Mouse (Mus musculus) hindbrain, embryonic 15.5 days (tissue): ENCODE measurements at regions not wholly inside any gene's neighbourhood (a gene's known extent, or its start where the extent isn't known, plus 50 kb on each side); places are given as distances from the start of the nearest gene placed in this dataset.

ENCODE experiments used
- ATAC-seq: fragments of 200-750 bp; cut with Nextera tagmentation; 2 replicates; pipeline ENCODE4 v1.8.0; 2017; ENCODE audit warnings: low read depth, moderate number of reproducible peaks, moderate TSS enrichment; ENCODE audit not compliant: low FRiP score
- H3K27ac ChIP-seq: fragments of 300-500 bp; sonication (generic); replicated peaks from 2 replicates; pipeline ENCODE4 v1.5.1; 2015; ENCODE audit warnings: mild to moderate bottlenecking, inconsistent platforms
- H3K27me3 ChIP-seq: fragments of 300-500 bp; sonication (generic); 2 replicates; pipeline ENCODE4 v1.6.1; 2015; ENCODE audit warnings: control low read depth, inconsistent platforms
- H3K36me3 ChIP-seq: fragments of 300-500 bp; sonication (generic); 2 replicates; pipeline ENCODE4 v1.6.1; 2015; ENCODE audit warnings: control low read depth, inconsistent platforms
- H3K4me1 ChIP-seq: fragments of 300-500 bp; sonication (generic); replicated peaks from 2 replicates; pipeline ENCODE4 v1.6.1; 2015; ENCODE audit warnings: control low read depth, inconsistent platforms
- H3K4me2 ChIP-seq: fragments of 300-500 bp; sonication (generic); 2 replicates; pipeline ENCODE4 v1.6.1; 2015; ENCODE audit warnings: moderate library complexity, mild to moderate bottlenecking, inconsistent platforms
- H3K4me3 ChIP-seq: fragments of 300-500 bp; sonication (generic); 2 replicates; pipeline ENCODE4 v1.5.1; 2015; ENCODE audit warnings: mild to moderate bottlenecking, inconsistent platforms
- H3K9ac ChIP-seq: fragments of 300-500 bp; sonication (generic); 2 replicates; pipeline ENCODE4 v1.6.1; 2015; ENCODE audit warnings: inconsistent platforms
- H3K9me3 ChIP-seq: fragments of 300-500 bp; sonication (generic); 2 replicates; pipeline ENCODE4 v1.6.1; 2016; ENCODE audit warnings: control low read depth, inconsistent platforms
- WGBS: fragments of 180-500 bp; shearing (Covaris S2); methylation state at CpG from one replicate; pipeline ENCODE4 v1.1.7; 2015; 5-methylcytosine and 5-hydroxymethylcytosine counted together

DNA sequence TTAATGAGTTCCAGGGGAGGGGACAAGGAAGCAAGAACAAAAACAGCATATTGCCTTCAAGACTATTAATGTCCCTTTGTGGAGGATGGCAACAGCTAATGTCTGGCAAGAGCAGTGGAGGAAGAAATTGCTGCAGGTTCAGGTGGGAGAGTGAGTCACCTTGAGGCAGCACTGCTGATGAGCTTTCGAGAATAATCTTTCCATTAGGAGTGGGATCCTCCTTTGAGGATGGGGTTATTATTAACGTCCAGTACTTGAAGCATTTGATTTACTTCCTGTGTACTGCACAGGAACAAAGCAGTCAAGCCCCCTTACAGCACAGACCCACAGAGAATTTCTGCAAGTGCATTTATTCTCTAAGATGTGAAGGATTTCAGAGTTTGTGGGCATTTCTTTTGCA, 671.2 kb upstream of the Stxbp6 start:
- H3K9ac ChIP-seq: no peak overlapping the region
- H3K4me2 ChIP-seq: no peak overlapping the region
- H3K36me3 ChIP-seq: no peaks in the 10 kb centered on the region
- 0 out of 2 replicates have a peak overlapping the region, but pooled peaks have one; percentile 39 for H3K27ac ChIP-seq
- WGBS: 30% methylated on average over 2 of the region's 2 CpGs
- no peaks in the 10 kb centered on the region for H3K27me3 ChIP-seq
- no peaks in the 10 kb centered on the region for H3K9me3 ChIP-seq
- no peak overlapping the region for H3K4me3 ChIP-seq
- ATAC-seq: peak; percentile 34; the same call in 1 of the 2 replicates
- H3K4me1 ChIP-seq: no peaks in the 10 kb centered on the region

- Histone ChIP-seq H3K4me2 (no peak overlapping the region), H3K4me1 (no peaks in the 10 kb centered on the region), H3K9ac (no peak overlapping the region), H3K4me3 (no peak overlapping the region), H3K9me3 (no peaks in the 10 kb centered on the region), H3K27ac (no peak overlapping the region), H3K36me3 (no peaks in the 10 kb centered on the region), H3K27me3 (no peaks in the 10 kb centered on the region)
- no peak for ATAC-seq
- 86% methylated on average over 2 of the region's 2 CpGs for WGBS
Observed at GRCm38 (mm10) chr12:45744619-45745018, 670.1 kb upstream of the Stxbp6 start.

- H3K27ac ChIP-seq: no peak overlapping the region
- WGBS: 61% methylated on average over 4 of the region's 4 CpGs
Observed at GRCm38 (mm10) chr12:45733661-45734060, 659.2 kb upstream of the Stxbp6 start.

DNA sequence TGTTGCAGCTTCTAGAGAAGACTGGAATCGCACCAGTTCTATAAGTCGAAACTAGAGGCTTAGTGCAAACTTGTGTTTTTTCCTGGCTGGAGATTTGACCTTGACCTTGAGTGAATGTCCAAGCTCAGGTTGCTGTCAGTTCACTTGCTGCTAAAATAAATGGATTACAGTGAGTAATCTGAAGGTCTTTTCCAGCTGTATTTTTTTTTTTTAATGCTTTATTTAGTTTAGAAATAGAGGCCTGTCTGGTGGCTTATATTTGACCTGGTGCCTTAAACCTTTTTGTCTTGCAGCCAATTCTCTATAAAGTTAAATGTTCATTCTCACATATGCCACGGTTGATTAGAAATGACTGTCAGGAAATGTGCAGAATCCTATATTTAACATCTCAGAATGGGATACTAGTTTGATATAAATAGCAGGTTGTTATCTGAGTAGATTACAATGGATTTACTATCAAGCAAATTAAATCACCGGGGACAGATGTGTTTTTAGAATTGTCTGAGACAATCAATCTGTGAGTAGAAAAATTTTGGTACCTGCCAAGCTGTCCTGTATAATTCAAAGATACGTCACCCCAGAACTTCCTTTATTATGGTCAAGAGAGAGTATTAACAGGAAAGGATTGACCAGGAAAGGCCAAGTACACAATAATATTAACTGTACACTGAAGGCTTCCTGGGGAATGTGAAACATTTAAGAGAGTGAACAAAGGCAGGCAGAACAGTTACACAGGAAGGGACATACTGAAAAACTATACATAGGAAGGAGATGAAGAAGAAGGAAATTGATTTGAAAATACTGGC, 650.3 kb upstream of the Stxbp6 start:
- Histone ChIP-seq H3K27me3 (no peaks in the 10 kb centered on the region), H3K36me3 (no peaks in the 10 kb centered on the region), H3K9ac (no peak overlapping the region), H3K4me2 (no peak overlapping the region), H3K27ac (no peak overlapping the region), H3K4me3 (no peak overlapping the region), H3K4me1 (no peaks in the 10 kb centered on the region), H3K9me3 (no peaks in the 10 kb centered on the region)
- ATAC-seq: no peak
- WGBS: 80% methylated on average over 5 of the region's 5 CpGs

More at GRCm38 (mm10) chr12:45733661-45734060, 659.2 kb upstream of the Stxbp6 start:
- Histone ChIP-seq H3K4me3 (no peak overlapping the region), H3K4me2 (no peak overlapping the region), H3K4me1 (no peaks in the 10 kb centered on the region), H3K9ac (no peak overlapping the region), H3K36me3 (no peaks in the 10 kb centered on the region), H3K27me3 (no peaks in the 10 kb centered on the region), H3K9me3 (no peaks in the 10 kb centered on the region)
- ATAC-seq: no peak

DNA sequence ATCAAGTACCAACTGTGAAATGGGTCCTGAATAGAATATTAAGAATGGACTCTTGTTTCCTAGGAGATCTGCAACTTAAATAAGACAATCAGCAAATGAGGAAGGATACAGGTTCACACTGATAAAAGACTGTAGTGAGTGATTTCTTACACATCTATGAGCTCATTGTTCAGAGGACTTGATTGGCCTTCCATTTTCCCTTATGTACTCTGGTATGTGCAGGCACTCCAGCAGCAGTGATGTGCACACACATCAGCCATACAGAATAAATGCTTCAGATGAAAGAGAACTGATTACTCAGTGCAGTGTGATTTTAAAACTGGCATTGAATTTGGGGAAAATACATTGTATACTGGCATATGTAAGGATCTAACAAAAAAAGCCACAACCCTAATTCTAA, 636.8 kb upstream of the Stxbp6 start:
- no peaks in the 10 kb centered on the region for H3K9me3 ChIP-seq
- H3K4me1 ChIP-seq: no peaks in the 10 kb centered on the region
- H3K4me2 ChIP-seq: no peak overlapping the region
- no peak overlapping the region for H3K9ac ChIP-seq
- ATAC-seq: no peak
- H3K27me3 ChIP-seq: no peaks in the 10 kb centered on the region
- no peaks in the 10 kb centered on the region for H3K36me3 ChIP-seq
- no peak overlapping the region for H3K4me3 ChIP-seq
- H3K27ac ChIP-seq: no peak overlapping the region

GRCm38 (mm10) chr12:45710766-45711165, 636.3 kb upstream of the Stxbp6 start:
- 64% methylated on average over 1 of the region's 1 CpGs for WGBS
- Histone ChIP-seq H3K9me3 (no peaks in the 10 kb centered on the region), H3K4me2 (no peak overlapping the region), H3K27ac (no peak overlapping the region), H3K4me3 (no peak overlapping the region), H3K4me1 (no peaks in the 10 kb centered on the region), H3K36me3 (no peaks in the 10 kb centered on the region), H3K27me3 (no peaks in the 10 kb centered on the region), H3K9ac (no peak overlapping the region)
- ATAC-seq: no peak

DNA sequence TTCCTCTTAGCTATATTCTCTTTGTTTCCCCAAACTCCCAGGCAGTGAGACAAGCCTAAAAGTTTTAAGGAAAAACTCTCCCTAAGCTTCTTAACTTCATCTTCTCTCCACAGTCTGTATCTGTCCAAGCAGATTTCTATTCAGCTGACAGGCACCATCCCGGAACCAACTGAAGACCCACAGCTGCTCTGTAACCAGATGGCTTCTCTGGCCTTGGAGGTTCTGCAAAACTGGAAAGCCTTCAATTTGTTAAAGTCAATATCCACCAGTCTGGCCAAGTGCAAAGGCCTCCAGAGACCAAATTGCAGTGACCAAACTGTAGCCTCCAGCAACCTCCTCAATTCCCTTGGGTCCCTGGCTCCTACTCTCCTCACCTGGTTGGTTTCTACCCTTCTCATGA, 614.8 kb upstream of the Stxbp6 start:
- Histone ChIP-seq H3K9me3 (no peaks in the 10 kb centered on the region), H3K36me3 (no peaks in the 10 kb centered on the region), H3K27me3 (no peaks in the 10 kb centered on the region), H3K4me2 (no peak overlapping the region), H3K4me1 (no peaks in the 10 kb centered on the region), H3K27ac (no peak overlapping the region), H3K9ac (no peak overlapping the region), H3K4me3 (no peak overlapping the region)
- ATAC-seq: no peak
- WGBS: 88% methylated on average over 1 of the region's 1 CpGs

DNA sequence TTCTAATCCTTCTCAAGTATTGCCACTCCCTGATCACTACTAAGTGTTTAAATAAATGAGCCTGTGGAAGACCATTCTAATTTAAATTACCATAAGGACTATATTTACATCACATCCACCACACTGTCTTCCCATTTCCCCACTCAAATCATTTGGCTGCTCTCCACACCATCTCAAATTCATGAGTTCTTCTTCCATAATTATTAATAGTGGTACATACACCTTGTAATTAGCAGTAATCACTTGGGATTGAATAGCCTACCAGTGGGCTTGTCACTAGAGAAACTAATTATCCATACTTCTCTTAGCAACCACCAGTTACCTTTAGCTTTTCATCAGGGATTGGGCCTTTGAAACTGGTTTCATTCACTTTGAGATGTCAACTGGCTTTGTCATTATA, 612.3 kb upstream of the Stxbp6 start:
- no peaks in the 10 kb centered on the region for H3K27me3 ChIP-seq
- ATAC-seq: no peak

DNA sequence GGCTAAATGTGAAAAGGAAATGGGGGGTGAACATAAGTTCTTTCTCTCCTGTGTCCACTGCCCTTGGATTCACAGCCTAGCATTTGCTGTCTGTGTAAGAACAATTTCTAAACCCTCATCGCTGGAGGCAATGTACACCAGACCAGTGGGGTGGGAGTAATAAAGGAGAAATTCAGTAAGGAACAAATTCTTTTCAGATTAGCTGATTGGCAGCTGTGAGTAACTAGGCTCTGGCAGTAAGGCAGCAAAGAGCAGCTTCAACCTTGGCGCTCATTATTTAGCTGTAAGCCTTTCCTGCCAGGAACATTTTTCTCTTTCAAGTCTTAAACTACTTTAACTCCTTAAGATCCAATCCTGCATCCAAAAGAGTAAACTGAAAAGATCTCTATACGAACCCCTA, 597.9 kb upstream of the Stxbp6 start:
- H3K9ac ChIP-seq: no peak overlapping the region
- H3K27me3 ChIP-seq: no peaks in the 10 kb centered on the region
- WGBS: 48% methylated on average over 3 of the region's 3 CpGs
- H3K27ac ChIP-seq: peak overlapping the region; percentile 82
- H3K4me1 ChIP-seq: peaks cover 30% of the 10 kb centered on the region
- no peak overlapping the region for H3K4me3 ChIP-seq
- no peaks in the 10 kb centered on the region for H3K9me3 ChIP-seq
- no peaks in the 10 kb centered on the region for H3K36me3 ChIP-seq
- 0 out of 2 replicates have a peak, but pooled peaks have one; percentile 4 for ATAC-seq
- no peak overlapping the region for H3K4me2 ChIP-seq

More for the DNA sequence above, 612.3 kb upstream of the Stxbp6 start:
- Histone ChIP-seq H3K9ac (no peak overlapping the region), H3K9me3 (no peaks in the 10 kb centered on the region), H3K4me1 (no peaks in the 10 kb centered on the region), H3K4me3 (no peak overlapping the region), H3K36me3 (no peaks in the 10 kb centered on the region), H3K4me2 (no peak overlapping the region), H3K27ac (no peak overlapping the region)

GRCm38 (mm10) chr12:45671554-45671948, 597.0 kb upstream of the Stxbp6 start:
- H3K9me3 ChIP-seq: no peaks in the 10 kb centered on the region
- WGBS: 27% methylated on average over 4 of the region's 4 CpGs
- peak overlapping the region; percentile 26 for H3K4me2 ChIP-seq
- H3K27ac ChIP-seq: peak overlapping the region; percentile 82
- H3K9ac ChIP-seq: no peak overlapping the region
- H3K27me3 ChIP-seq: no peaks in the 10 kb centered on the region
- H3K4me3 ChIP-seq: no peak overlapping the region
- no peaks in the 10 kb centered on the region for H3K36me3 ChIP-seq
- no peak for ATAC-seq
- peaks cover 30% of the 10 kb centered on the region for H3K4me1 ChIP-seq

DNA sequence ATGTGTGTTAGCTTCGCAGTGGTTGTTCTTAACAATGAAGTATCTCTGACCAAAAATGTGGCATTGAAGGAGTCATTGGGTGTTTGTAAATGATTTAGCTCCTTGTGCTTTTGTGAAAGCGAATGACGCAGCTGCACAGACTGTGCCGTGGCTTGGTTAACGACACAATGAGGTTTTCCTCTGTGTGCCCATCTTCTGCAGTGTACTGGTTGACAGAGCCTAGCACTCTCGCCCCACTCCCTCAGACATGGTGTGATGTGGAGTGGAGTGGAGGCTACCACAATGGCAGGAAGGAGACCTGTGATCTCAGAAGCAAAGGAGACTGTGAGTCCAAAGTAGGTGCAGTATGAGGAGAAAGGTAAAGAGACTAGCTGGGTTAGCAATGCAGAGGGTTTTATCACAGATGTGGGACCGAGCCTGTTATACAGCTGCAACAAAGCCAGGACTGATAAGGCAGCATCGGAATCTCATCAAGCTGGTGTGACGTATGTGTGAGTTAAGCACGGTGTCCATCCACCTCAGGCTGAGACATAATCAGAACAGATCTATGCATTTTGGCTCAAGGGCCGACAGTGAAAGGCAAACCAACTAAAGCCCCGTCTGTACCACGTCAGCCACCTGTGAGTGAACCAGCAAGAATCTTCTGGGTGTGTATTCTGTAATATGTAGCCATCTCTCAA, 596.5 kb upstream of the Stxbp6 start:
- H3K36me3 ChIP-seq: no peaks in the 10 kb centered on the region
- ATAC-seq: peak; percentile 84
- H3K9me3 ChIP-seq: no peaks in the 10 kb centered on the region
- no peaks in the 10 kb centered on the region for H3K27me3 ChIP-seq
- H3K4me2 ChIP-seq: peak overlapping the region; percentile 26
- H3K9ac ChIP-seq: no peak overlapping the region
- peaks cover 30% of the 10 kb centered on the region for H3K4me1 ChIP-seq
- 58% methylated on average over 13 of the region's 13 CpGs for WGBS
- peak overlapping the region; percentile 82 for H3K27ac ChIP-seq
- no peak overlapping the region for H3K4me3 ChIP-seq

DNA sequence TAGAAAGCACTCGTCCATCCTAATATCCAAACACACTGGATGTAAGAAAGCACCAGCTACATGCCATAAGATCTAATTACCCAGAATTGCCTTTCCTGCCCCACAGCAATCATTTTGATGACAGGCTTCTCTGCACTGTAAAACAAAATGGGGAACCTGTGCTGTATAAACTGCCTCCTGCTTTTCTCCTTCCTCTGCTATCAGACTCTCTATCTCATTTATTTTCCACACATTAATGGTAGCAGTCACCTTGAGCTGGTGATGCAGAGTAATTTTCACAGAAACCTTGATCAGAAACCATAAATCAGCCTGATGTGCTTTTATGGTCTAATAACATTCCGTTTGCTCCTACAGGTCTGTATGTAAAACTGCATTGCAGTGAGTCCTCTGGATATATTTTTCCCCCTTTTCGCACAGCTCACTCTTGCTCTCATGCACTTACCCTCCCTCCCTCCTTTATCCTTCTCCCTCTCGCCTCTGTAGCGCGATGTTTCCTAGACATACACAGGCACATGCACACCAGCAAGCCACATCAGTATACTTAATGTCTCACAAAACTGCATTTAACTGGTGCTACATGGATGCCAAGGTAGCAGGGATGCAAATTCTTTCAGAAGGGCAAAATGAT, 595.9 kb upstream of the Stxbp6 start:
- no peaks in the 10 kb centered on the region for H3K36me3 ChIP-seq
- no peak overlapping the region for H3K9ac ChIP-seq
- no peak overlapping the region; the same call in 1 of the 2 replicates for H3K4me2 ChIP-seq
- peak overlapping the region; percentile 82 for H3K27ac ChIP-seq
- H3K9me3 ChIP-seq: no peaks in the 10 kb centered on the region
- H3K4me1 ChIP-seq: peaks cover 30% of the 10 kb centered on the region
- WGBS: 51% methylated on average over 6 of the region's 6 CpGs
- ATAC-seq: peak; percentile 86
- H3K4me3 ChIP-seq: no peak overlapping the region
- H3K27me3 ChIP-seq: no peaks in the 10 kb centered on the region
